Mouse (Mus musculus) lung, postnatal 4 days (tissue): ENCODE measurements around the gene Sept11.

ENCODE experiments used
- DNase-seq, 2 experiments: peaks; one replicate each; pipeline ENCODE4 v3.0.0; 2021

Sept11 gene

DNA sequence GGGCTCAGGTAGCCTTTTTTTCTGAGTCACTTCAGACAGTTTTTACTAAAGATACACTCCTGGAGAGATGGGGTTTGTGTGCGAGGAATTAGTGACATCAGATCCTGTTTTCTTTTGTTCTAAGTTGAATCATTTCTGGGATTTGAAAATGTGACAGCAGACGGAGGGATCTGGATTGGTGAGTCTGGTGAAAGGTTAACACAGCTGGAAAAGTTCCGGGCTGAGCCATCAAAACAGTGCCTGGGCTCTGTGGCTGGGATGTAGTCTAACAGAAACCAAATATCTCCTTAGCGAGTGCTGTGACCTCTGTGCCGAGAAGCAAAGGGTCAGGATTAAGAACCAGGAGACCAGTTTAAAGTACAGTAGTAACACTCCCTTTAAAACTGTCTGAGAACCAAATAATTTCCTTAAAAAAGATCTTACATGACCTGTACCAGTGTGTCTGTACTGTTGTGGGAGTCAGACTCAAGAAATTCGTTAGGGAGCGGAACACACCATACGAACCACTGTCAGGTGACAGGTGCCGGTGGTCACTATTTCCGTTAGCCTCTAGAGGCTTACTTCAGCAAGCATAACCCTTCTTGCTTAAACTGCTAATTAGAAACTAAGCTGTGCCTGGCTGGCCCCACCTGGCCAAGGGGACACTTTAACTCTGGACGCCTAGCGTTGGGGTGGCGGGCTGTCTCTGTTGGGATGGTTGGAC is 4.1 kb downstream of the Sept11 start:
- DNase-seq = no peak

DNA sequence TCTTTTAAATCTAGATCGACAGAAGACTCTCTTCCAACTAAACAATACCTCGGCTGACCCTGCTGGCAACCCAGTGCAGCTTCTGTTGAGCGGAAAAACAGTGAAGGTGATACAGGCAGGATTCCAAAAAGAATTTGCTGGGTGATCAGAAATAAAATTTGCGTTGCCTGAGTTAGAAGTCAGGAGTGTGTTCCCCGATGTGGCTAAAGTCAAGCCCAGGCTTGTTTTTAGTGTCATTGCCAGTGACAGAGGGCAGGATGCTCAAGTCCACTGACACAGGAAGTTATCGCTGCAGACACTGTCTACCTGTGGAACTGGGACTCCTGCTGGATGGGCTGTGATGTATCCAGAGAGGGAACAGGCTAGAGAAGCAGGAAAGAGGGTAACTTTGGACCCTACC is 5.0 kb downstream of the Sept11 start:
- no peak for DNase-seq

DNA sequence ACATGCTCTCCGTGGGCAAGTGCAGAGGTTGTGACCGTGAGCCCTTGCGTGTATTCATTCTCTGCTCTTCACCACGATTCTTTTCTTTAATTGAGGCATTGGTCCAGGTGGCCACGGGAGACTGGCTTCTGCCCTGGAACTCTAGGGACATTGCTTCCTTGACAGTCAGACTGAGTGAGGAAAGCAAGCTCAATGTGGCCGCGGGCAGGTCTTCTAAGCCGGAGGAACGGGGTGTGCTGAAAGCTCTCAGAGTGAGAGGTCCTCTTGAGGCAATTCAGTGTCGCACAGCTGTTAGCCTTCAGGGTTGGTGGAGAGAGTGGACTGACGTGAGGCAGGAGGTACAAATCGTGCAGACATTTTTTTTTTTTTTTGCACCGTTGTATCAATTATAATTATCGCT is 5.6 kb downstream of the Sept11 start:
- DNase-seq = peak in 1 of 2 experiments; percentile 35

DNA sequence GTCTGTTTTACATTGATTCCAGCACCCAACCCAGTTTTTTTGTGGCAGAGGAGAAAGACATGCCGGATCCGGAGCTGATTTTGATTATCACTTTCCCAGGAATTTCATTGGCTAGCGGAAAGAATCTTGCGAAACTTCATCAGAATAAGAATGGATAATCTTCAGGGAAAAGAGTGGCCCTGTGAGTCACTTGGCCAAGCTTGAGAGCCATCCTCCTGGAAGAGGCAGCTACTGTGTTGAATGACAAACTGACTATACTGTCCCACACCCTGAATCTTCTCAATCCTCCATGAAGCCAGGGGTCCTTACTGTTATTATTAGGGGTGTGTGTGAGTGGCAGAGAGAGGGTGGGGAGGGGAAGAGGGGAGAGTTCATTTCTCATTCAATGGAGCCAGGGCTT is 7.7 kb downstream of the Sept11 start:
- no peak for DNase-seq

DNA sequence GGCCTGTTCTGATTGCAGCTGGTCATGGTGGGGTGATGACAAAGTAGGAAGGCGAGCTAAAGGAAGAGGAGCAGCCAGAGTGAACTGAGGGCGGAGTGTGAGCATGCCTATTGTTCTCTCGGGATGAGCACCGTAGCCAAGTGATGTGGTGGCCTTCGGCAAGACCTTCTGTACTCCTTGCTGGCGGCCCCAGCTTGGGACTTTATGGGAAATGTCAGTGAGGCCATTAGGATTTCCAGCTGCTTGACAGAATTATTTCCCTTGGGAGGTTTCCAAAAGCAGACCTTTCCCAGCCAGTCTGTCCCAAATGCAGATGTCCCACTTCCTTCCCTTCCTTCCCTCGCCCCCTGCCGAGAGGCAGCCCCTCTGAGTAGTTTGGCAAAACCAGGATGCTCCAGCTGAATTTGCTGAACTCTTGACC is 8.1 kb downstream of the Sept11 start:
- peak; percentile 22 to 68 for DNase-seq

DNA sequence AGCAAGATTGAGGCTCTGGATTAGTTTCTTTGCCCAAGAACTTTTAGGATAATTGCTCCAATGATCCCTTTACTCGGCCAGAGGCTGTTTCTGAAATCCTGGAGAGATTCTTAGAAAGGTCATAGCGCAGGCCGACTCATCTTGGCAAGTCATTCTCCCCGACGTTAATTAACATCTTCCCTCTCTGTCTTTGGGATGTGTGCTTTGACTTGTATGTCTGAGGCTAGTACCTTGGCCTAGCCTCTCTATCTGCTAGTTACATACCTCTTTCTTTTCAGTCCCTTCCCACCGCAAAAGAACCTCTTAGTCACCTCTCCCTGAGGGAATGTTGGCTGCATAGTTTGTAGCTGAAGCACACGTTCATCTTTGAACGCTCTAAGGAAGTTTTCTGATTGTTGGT is 10.4 kb downstream of the Sept11 start:
- no peak for DNase-seq

DNA sequence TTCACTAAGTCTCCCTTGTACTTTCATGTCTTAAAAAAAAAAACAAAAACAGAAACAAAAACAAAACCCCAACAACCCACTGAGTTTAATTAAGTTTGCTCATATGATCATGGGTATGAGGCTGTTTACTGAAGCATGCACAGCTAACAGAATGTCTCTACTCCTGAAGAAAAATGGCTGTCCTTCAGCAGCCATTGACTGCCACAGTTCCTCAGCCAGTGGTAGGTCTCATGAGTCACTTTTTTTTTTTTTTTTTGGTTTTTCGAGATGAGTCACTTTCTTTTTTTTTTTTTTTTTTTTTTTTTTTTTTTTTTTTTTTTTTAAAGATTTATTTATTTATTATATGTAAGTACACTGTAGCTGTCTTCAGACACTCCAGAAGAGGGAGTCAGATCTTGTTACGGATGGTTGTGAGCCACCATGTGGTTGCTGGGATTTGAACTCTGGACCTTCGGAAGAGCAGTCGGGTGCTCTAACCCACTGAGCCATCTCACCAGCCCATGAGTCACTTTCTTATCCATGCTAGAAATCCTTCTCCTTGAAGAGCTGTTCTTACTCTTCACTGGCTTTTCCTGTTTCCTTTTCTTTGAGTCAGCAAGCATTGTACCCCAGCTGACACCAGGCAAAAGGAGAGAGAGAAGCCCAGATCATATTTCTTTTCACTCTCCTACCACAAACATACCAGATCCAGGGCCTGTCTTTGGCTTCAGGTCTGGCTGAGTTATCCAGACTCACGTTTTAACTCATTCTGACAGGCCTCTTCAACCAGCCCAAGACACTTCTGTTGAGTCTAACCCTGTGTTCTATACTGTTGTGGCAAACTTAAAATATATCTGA is 12.0 kb downstream of the Sept11 start:
- no peak for DNase-seq

DNA sequence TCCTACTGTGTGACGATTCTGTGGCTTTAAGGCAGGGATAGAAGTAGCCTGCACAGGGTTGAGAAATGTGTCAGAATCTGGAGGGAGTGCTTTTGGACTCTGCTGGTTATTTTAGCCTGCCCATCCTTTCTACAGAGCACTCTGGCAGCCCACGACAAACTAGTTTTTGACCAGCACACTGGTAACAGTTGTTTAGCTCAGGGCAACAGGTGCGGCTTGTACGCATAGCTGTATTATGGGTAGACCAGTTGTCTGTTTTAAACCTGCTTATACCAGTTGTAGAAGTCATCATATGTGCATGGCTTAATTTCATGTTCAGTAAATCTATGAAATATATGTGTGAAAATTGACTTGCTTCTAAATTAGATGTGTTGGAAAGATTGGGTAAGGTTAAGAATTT is 12.8 kb downstream of the Sept11 start:
- DNase-seq = no peak

DNA sequence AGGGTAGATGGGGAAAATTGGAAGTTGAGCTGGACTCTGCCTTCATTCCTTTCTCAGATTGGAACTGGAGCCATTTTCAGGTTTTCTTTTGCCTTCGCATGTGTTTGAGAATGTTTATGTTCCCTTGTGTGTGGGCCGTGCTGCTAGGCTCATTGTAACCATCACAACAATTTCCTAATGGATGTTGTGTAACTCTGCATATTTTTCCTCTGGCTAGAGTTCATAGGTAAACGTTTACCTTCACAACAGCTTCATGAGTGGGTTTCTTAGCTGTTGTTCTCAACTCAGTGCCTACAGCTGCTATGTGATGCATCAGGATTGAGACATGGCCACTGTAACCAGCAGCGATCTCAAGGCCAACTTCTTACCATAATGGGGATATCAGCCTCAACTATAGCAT is 15.5 kb downstream of the Sept11 start:
- DNase-seq = no peak

DNA sequence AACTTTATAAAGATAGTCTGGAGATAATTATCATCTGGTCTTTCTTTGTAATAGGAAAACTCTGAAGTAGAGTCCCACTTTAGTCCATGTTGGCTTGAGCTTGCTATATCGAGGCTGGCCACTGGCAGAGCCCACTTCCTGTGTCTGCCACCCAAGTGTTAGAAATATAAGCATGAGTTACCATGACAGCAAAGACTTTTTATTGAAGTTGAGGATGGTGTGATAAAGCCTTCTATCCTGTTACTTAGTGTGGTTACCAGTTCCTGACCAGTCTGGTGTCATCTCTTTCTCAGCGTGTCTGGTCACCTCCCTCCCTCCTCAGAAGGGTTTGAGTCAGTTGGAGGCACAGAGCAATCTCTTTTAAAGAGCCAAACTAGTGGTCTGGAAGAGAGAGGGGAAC is 16.3 kb downstream of the Sept11 start:
- DNase-seq = no peak

DNA sequence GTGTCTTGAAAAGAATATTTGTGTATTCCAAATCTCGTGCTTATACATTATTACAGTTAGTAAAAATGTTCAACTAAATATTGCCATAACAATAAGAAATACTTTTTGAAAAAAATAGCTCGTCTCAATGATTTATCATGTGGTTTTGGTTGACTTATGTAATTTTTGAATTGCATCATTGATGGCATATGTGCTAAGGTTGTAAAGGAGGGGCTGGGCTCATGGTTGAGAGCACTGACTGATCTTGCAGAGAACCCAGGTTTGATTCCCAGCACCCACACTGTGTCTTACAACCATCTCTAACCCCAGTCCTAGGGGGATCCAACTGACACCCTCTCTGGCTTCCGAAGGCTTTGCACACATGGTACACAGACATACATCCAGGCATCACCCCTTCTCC is 19.1 kb downstream of the Sept11 start:
- no peak for DNase-seq

DNA sequence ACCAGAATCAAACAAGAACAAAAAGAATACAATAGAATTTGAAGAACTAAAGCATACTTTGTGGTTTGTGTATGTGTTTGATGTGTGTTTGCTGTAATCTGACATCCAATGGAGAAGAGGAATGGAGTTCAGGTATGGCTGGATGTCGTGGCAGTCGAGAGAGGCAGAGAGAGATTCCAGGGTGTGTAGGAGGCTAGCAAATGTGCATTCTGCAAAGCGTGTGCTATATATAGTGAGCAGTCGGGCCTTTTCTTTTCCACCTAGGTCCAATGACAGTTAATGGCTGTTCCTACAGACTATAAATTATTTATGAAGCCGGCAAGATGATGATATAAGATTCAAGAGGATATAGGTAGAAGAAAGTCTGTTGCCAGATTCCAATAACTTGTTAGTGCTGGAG is 20.3 kb downstream of the Sept11 start:
- DNase-seq = no peak

DNA sequence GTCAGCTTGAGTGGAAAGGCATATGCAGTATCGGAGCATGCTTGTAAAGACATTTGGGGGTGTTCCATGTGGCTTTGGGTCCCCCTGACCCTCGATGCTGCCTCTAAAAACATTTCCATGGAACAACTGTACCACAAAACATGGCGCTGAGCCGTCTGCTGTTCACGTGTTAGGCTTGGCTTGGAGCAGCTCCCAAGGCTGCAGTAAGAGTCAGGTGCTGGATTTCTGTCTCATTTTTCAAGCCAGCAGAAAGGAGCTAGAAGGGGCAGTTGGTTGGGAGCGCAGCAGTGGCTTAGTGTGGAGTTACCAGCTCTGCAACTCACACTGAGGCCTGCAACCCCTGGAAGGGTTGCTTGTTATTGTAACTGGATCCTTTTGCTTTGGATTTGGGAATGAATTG is 21.3 kb downstream of the Sept11 start:
- no peak for DNase-seq

DNA sequence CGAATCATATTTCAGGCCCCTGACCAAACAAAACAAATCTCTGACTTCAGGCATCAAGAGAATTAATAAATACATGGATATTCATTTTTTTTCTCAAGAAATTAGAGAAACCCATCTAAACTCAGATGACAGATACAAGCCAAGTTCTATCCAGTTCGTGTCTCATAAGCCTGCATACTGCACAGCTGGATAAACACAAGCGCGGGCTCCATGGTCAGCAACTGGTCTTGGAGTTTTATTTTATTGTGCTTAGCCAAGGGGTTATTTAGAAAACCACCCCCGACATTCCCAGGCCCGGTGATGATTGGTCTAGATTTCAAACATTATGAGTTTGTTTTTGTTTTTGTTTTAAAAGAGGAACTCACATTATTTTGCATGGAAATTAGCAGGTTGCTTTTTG is 21.8 kb downstream of the Sept11 start:
- no peak for DNase-seq

DNA sequence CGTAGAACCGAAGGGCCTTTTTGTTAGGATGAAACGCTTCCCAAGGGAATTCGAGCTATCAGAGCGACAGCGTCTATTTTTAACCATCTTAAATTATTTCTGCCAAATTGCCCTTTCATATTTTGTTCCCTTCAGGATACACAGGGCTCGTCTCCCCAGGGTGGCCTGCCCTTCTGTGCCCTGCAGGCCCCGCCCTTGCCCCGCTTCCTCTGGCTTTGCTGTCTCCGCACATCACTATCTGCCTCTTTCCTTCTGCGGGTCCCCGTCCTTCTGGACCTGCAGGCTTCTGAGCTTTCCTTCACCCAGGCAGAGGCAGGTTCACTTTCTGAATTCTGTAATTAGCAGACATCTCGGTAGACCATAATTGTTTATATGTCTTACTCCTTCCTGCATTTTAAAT is 22.6 kb downstream of the Sept11 start:
- DNase-seq = no peak

DNA sequence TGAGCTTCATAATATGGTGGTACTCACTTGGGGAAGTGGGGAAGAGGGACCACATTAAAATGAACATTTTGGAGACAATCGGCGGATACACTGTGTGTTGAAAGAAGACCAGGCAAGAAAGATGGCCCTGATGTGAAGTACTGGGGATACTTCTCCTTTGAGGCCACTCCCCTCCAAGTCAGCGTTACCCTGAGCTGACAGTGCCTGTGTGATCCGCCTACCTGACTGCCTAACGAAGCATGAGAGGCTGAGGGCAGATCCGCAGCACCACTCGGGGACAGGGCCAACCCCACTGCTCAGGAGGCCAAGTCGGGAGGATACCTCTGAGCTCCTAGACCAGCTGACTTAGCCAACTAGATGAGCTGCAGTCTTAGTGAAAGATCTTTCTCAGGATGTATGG is 24.4 kb downstream of the Sept11 start:
- no peak for DNase-seq

DNA sequence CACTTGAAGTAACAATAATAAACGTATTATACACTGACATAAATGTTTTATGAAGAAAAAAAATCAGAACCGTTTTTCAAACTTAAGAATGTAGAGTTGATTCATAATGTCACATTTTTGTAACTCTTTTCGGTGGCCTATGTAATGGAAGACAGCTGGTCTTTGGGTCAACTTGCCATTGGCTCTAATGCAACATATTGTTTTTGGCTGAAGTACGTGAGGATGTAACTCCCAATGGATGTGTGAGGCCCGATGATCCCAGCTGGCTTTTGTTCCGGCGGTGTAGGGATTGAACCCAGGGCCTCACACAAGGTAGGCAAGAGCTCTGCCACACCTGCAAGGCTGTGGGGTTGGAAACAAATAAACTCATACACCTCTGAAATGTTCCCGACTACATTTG is 28.4 kb downstream of the Sept11 start:
- DNase-seq = peak in 1 of 2 experiments; percentile 36

DNA sequence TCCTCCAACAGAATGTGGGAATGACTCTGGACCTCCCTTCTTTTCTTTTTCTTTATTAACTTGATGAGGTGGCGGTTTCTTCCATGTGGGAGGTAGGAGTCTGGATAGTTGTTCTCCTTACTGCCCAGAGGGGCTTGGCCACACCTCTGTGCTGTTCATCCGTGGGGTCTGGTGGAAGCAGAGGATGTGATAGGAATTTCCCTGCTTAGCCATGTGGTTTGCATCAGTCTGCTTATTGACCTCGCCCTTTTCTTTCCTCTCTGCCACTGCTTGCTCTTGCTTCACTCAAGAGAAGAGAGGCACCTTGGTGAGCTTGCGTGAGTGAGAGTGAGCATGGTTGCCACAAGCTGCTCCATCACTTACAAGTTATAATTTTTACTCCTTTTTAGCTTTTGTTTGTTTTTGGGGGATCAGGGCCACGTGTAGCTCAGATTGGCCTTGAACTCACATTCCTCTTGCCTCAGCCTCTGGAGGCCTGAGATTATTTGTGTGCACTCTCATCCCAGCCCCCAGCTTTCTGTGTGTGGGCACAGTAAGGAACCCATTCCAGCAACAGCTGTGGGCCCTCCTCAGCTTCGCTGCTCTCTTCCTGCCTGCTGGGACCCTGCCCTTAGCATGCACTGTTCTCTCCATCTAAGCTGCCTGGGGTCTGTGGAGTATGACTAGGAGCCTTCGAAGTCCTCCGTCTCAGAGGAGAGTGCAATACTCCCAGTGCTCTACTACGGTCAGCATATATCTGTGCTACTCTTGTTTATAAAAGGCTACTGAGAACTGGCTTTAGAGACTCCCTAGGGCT is 31.0 kb downstream of the Sept11 start:
- DNase-seq = peak in 1 of 2 experiments; percentile 39

DNA sequence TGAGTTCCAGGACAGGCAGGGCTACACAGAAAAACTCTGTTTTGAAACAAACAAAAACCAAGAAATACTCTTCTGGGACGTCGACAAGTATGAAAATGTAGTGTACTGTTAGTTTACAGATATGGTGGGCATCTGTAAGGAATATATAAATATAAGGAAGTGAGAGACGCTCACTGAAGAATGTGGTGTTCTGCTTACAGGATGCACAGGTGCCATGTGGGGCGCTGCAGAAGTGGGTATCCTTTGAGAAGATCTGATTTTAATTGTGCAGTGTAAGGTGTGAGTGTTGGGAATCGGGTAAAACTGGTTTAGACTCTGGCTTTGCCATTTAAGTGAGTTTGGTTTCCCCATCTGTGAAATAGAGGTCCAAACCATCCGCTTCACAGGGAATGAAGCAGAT is 32.1 kb downstream of the Sept11 start:
- DNase-seq = no peak

DNA sequence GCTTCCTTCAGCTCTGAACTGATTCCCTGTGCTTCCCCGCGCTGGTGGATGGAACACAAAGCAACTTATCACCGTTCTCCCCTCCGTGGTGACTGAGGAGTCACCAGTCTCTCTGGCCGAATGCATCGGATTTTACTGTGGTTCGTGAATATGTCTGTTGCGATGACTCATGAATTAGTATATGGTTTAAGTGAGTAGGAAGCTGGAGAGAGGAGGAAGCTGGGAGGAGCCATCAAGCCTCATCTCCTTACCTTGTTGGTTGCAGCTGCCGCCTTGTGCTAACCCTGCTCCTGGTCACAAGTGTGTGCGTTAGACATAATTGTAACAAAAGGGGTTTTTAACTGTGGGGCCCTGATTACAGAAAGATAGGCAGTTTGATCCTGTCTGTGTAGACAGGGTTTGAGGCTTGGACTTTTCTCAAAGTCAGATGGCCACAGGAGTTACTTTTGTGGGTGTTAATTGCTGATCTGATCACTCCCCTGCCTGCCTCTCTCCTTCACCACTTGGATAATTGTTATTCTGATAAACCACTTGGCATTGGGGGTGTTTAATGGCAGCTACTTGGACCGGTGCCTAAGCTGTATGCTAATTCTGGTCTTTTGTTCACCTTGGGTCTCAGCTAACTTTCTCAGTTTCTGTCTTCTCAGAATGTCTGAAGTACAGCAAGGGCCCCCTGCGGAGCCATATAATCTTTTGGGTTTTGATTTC is 33.1 kb downstream of the Sept11 start:
- DNase-seq = no peak

DNA sequence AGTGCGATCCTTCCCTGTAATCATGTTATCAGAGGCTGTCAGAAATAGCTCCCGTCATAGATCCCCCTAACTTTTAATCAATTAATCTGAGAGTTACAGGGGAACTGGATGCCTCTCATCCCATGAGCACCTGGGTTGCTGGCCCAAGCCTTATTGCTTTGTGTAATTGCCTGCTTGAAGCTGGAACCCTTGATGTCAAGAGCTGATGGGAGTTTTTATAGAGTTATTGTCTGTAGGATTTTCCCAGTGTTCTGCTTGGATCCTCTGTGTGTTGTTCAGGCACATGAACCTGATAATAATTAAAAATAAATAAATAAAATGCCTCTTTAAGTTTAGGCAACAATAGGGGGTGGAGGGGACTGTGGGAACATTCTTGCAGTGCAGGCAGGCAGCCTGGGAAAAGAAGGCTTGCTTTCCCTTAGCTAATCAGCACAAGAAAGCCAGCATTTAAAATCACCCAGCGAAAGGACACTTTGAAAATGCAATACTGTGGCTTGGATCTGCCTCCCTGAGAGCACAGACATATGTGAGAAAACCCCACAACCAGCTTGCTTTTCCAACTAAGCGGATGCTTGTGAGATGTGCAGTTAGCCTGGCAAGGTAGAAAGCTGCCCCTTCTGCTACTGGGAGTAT is 33.8 kb downstream of the Sept11 start:
- DNase-seq = no peak

DNA sequence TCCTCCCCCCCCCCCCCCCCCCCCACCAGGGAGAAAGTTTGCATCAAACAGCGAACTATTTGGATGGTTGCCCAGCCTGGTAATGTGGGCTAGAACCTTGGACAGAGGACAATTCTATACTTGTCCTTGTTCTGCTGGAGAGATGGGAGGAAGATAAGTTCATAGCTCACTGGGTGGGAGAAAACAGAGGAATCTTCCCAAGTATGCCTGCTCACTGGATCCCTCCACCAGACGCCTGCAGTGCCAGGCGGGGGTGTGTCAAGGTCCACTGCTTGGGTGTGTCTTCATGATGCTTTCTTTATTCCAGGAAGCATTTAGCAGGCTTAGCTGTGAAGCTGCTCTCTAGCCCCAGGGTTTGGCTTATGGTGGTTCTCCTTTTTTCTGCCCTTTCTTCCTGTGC is 34.5 kb downstream of the Sept11 start:
- DNase-seq = peak; percentile 46 to 57

DNA sequence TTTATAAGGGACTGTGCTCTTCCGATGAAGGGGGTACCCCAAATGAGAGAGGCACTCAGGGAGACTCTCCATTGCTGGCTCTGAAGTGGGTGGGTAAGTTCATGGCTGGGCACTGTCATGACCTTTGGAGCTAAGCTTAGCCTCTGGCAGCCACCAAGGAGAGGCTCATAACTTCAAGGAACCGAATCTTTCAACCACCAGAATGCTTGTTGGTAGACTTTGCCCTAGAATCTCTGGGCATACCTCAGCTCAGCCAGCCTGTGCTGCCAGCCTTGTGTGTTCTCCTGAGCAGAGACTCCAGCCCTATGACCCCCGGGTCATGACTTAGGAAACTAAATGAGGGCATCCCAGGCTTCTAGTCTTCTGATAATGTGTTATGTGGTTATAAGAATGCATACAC is 35.5 kb downstream of the Sept11 start:
- DNase-seq = no peak
